Mouse (Mus musculus) CH12.LX (cell line): ENCODE measurements at regions not wholly inside any gene's neighbourhood (a gene's known extent, or its start where the extent isn't known, plus 50 kb on each side); places are given as distances from the start of the nearest gene placed in this dataset.

Experiments
- DNase-seq: peaks from one replicate; pipeline ENCODE4 v3.0.0-alpha.2; 2013; ENCODE audit errors: extremely low read depth
- H3K27ac ChIP-seq: 2 replicates; pipeline ENCODE4 v1.5.1; 2012; ENCODE audit warnings: low read depth, mild to moderate bottlenecking, control low read depth, moderate library complexity; ENCODE audit not compliant: insufficient read depth
- H3K27me3 ChIP-seq: replicated peaks from 2 replicates; pipeline ENCODE3; 2012; ENCODE audit warnings: inconsistent platforms
- H3K36me3 ChIP-seq, 2 experiments: replicated peaks in 1 of 2; 2 replicates each; pipeline versions ENCODE3 to v1.6.1; 2012; ENCODE audit warnings: inconsistent platforms in 1 of 2, low read length in 1 of 2, mild to moderate bottlenecking in 1 of 2, mixed read lengths in 1 of 2, moderate library complexity in 1 of 2; ENCODE audit not compliant: control insufficient read depth in 1 of 2, insufficient read depth in 1 of 2
- H3K4me1 ChIP-seq, 2 experiments: 2 replicates each; pipeline ENCODE4 v1.6.1; 2012; ENCODE audit warnings: inconsistent platforms in 1 of 2, moderate library complexity in 1 of 2; ENCODE audit not compliant: insufficient read depth in 2 of 2, control insufficient read depth in 1 of 2
- H3K4me2 ChIP-seq: 2 replicates; pipeline ENCODE4 v1.6.1; 2012; ENCODE audit warnings: low read depth, mild to moderate bottlenecking, control low read depth; ENCODE audit not compliant: poor library complexity, insufficient read depth, severe bottlenecking
- H3K4me3 ChIP-seq, 3 experiments: fragments of 150-350 bp in 1 of 3; sonication (generic) in 1 of 3; replicated peaks in 1 of 3; 2 replicates each; pipeline versions ENCODE3 to v1.5.1; 2011 to 2012; ENCODE audit warnings: low read depth in 2 of 3, low read length in 2 of 3, mild to moderate bottlenecking in 2 of 3, moderate library complexity in 2 of 3, control low read depth in 1 of 3, improper control_type of control experiment in 1 of 3, inconsistent platforms in 1 of 3, mixed read lengths in 1 of 3; ENCODE audit not compliant: poor library complexity in 1 of 3
- H3K79me2 ChIP-seq: replicated peaks from 2 replicates; pipeline ENCODE4 v1.6.1; 2012; ENCODE audit warnings: mild to moderate bottlenecking, moderate library complexity; ENCODE audit not compliant: control insufficient read depth, poor library complexity, insufficient read depth, severe bottlenecking; ENCODE audit errors: extremely low read depth
- H3K9ac ChIP-seq: 2 replicates; pipeline ENCODE4 v1.6.1; 2012; ENCODE audit warnings: low read depth, mild to moderate bottlenecking, control low read depth, moderate library complexity; ENCODE audit not compliant: insufficient read depth
- H3K9me3 ChIP-seq: replicated peaks from 2 replicates; pipeline ENCODE3; 2012; ENCODE audit warnings: low read length, inconsistent platforms, mixed read lengths
- E2F4 ChIP-seq: IDR thresholded peaks from 2 replicates; pipeline ENCODE4 v1.6.1; 2011; ENCODE audit warnings: low read depth, low read length, improper control_type of control experiment; ENCODE audit not compliant: insufficient replicate concordance
- USF1 ChIP-seq: IDR thresholded peaks from 2 replicates; pipeline ENCODE4 v1.6.1; 2014; ENCODE audit warnings: low read depth, mild to moderate bottlenecking, inconsistent platforms, low read length, improper control_type of control experiment
- dilution Hi-C: fragments of 300-500 bp; cut with MboI; formaldehyde crosslinking; loops from 2 replicates; pipeline ENCODE4 v1.14.3; 2020; ENCODE audit warnings: low sequenced_read_pairs; ENCODE audit not compliant: extremely low pct_unique_long_range_greater_than_20kb, extremely low pct_ligation_motif_present
- in situ Hi-C: fragments of 300-500 bp; cut with MboI; formaldehyde crosslinking; loops from 3 replicates; pipeline ENCODE4 v1.14.3; 2019; ENCODE audit warnings: low sequenced_read_pairs, low pct_ligation_motif_present, low pct_unique_long_range_greater_than_20kb, mixed read lengths

- in situ Hi-C loops, result no loop called here
- Histone ChIP-seq H3K9me3 (no peaks in the 10 kb centered on the region), H3K9ac (no peak overlapping the region), H3K4me3 (no peak overlapping the region), H3K27me3 (no peaks in the 10 kb centered on the region), H3K79me2 (no peaks in the 10 kb centered on the region), H3K4me1 (peaks cover 5 to 12% of the 10 kb centered on the region in 2 experiments; a peak in 3 of 4 replicates), H3K36me3 (no peaks in the 10 kb centered on the region), H3K27ac (no peak overlapping the region), H3K4me2 (no peak overlapping the region)
- DNase-seq, result no peak
- TF ChIP-seq E2F4 (no peak), USF1 (no peak)
- dilution Hi-C loops, result no loop called here
These were observed 51.8 kb upstream of the Lsm8 start for GRCm38 (mm10) chr6:18796540-18796939.
